In the genomic region with DNA sequence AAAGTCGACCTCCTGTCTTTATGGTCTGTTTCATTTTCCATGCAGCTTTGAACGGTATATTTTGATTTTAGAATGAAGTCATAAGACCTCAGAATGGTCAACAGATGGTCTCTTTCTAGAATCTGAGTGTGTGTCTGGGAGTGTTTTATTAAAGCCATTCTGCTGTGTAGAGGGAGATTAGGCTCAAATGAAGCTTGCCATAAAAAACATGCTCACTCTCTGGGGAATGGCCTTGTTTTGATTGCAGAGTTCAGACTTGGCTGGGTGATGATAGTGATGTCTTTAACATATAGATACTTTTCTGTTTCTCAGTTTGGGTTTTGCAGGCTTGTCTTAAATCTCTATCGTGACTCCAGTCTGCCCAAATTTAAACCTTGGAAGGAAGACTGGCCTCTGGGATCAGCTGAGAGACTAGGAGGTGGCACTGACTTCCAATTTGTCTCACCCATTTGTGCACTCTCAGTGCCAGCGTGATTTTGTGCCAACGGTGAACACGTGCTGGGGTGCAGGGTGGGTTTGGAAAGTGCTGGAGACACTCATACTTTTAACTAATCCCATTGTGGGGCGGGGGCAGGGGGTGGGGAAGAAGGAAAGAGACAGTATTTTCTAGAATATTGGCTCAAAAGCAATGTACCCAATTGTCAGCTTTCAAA, we compare ENCODE assay signal across 14 mouse cellular contexts. TPM values are rescaled to one million over a fixed set of nuclear protein-coding genes. Genes with fewer than 3 reads are reported as not detected.
DNase-seq lines count a peak whose midpoint lies in the region; ATAC-seq lines count a peak whose summit lies in the region.
"Had no signal": no experiment of that assay in that cellular context is flagged by ENCODE, and none has a peak within 500 bp of the region (broad histone marks: within the 10 kb centered on the region; RNA-seq: fewer than 3 reads in every experiment).

No protein-coding gene starts in this region.

- WGBS in kidney, embryonic 15.5 days: 57% methylated on average over 7 of the region's 7 CpGs
- 76% methylated on average over 7 of the region's 7 CpGs for WGBS in heart, embryonic 10.5 days
- WGBS in limb, embryonic 10.5 days: 80% methylated on average over 7 of the region's 7 CpGs
- 78% methylated on average over 7 of the region's 7 CpGs for WGBS in hindbrain, embryonic 13.5 days

- H3K4me3 ChIP-seq in kidney, embryonic 15.5 days (replicated peaks): no peak overlapping the region
- H3K4me3 ChIP-seq in heart, embryonic 10.5 days: no peak overlapping the region
- H3K4me3 ChIP-seq in limb, embryonic 10.5 days: no peak overlapping the region
- H3K4me3 ChIP-seq in hindbrain, embryonic 13.5 days: no peak overlapping the region
- H3K4me3 ChIP-seq: myocyte had no signal

- DNase-seq in kidney, adult 11 months: no peak
- DNase-seq in brain, embryonic 18.5 days (ENCODE audit: low read depth, low spot score): peak; percentile 50
- no peak for DNase-seq in heart, embryonic 10.5 days (ENCODE audit: low spot score)
- DNase-seq in limb, embryonic 10.5 days (ENCODE audit: low spot score): no peak
- no peak for DNase-seq in urinary bladder, adult 2 months (ENCODE audit: low spot score)
- DNase-seq in thymus, postnatal 0 days (ENCODE audit: low spot score): no peak
- DNase-seq: gastrocnemius, postnatal 10 days; layer of hippocampus, postnatal 36 days; lung, postnatal 10 days; right cerebral cortex, adult 18-20 months had no signal

- peak overlapping the region; percentile 66 for H3K27ac ChIP-seq in kidney, embryonic 15.5 days
- peak overlapping the region; percentile 62 for H3K27ac ChIP-seq in heart, embryonic 10.5 days
- peak overlapping the region; percentile 53; the same call in 1 of the 2 replicates for H3K27ac ChIP-seq in limb, embryonic 10.5 days
- no peak overlapping the region for H3K27ac ChIP-seq in hindbrain, embryonic 13.5 days

- no peak overlapping the region for H3K4me2 ChIP-seq in kidney, embryonic 15.5 days
- H3K4me2 ChIP-seq in hindbrain, embryonic 13.5 days: no peak overlapping the region

- no peaks in the 10 kb centered on the region for H3K9me3 ChIP-seq in kidney, embryonic 15.5 days (replicated peaks)
- no peaks in the 10 kb centered on the region for H3K9me3 ChIP-seq in heart, embryonic 10.5 days
- H3K9me3 ChIP-seq in limb, embryonic 10.5 days (replicated peaks): no peaks in the 10 kb centered on the region
- no peaks in the 10 kb centered on the region for H3K9me3 ChIP-seq in hindbrain, embryonic 13.5 days

- no peaks in the 10 kb centered on the region for H3K27me3 ChIP-seq in kidney, embryonic 15.5 days
- H3K27me3 ChIP-seq in heart, embryonic 10.5 days (ENCODE audit: insufficient read depth, poor library complexity, severe bottlenecking): 0 out of 2 replicates have a peak, but pooled peaks cover 4% of the 10 kb centered on the region
- no peaks in the 10 kb centered on the region for H3K27me3 ChIP-seq in limb, embryonic 10.5 days (ENCODE audit: low read depth, poor library complexity, severe bottlenecking)
- no peaks in the 10 kb centered on the region for H3K27me3 ChIP-seq in hindbrain, embryonic 13.5 days

- 0 out of 2 replicates have a peak, but pooled peaks have one; percentile 22 for ATAC-seq in kidney, embryonic 15.5 days (replicated peaks; ENCODE audit: low FRiP score)
- no peak for ATAC-seq in hindbrain, embryonic 13.5 days (ENCODE audit: low FRiP score)
- ATAC-seq: activated CD4-positive, CD25-positive, alpha-beta regulatory T cell, adult 4 months had no signal

- no peak overlapping the region for H3K9ac ChIP-seq in kidney, embryonic 15.5 days
- no peak overlapping the region for H3K9ac ChIP-seq in hindbrain, embryonic 13.5 days

- H3K4me1 ChIP-seq in kidney, embryonic 15.5 days: peaks cover 13% of the 10 kb centered on the region
- H3K4me1 ChIP-seq in heart, embryonic 10.5 days: peaks cover 45% of the 10 kb centered on the region
- H3K4me1 ChIP-seq in limb, embryonic 10.5 days: peaks cover 26% of the 10 kb centered on the region
- 0 out of 2 replicates have a peak, but pooled peaks cover 4% of the 10 kb centered on the region for H3K4me1 ChIP-seq in hindbrain, embryonic 13.5 days (replicated peaks)

- H3K36me3 ChIP-seq in kidney, embryonic 15.5 days: no peaks in the 10 kb centered on the region
- no peaks in the 10 kb centered on the region for H3K36me3 ChIP-seq in heart, embryonic 10.5 days
- no peaks in the 10 kb centered on the region for H3K36me3 ChIP-seq in limb, embryonic 10.5 days
- H3K36me3 ChIP-seq in hindbrain, embryonic 13.5 days: no peaks in the 10 kb centered on the region

RNA-seq across cellular contexts. Expression of a gene that starts 26.1 kb away (rescaled TPM):
- 170 and 206 TPM in 2 replicates for polyA plus RNA-seq in kidney, embryonic 15.5 days (2015; fragmentation: Nextera tagmentation; extraction: Ambion mirVana)
- polyA plus RNA-seq in heart, embryonic 10.5 days (2016; fragmentation: Nextera tagmentation; extraction: Ambion mirVana): 146 and 177 TPM in 2 replicates
- 258 and 261 TPM in 2 replicates for polyA plus RNA-seq in limb, embryonic 10.5 days (2016; fragmentation: Nextera tagmentation; extraction: Ambion mirVana)
- 489 and 829 TPM in 2 replicates for polyA plus RNA-seq in urinary bladder, adult 2 months (2012; rRNA removed)
- 60.7 and 65.1 TPM in 2 replicates for polyA plus RNA-seq in hindbrain, embryonic 13.5 days (2015; fragmentation: Nextera tagmentation; extraction: Ambion mirVana)
- polyA plus RNA-seq in thymus, postnatal 0 days (2015; fragmentation: Nextera tagmentation; extraction: Ambion mirVana): 24.3 and 28.5 TPM in 2 replicates

RNA-seq across cellular contexts. Expression of a gene that starts 47.8 kb away (rescaled TPM):
- 0.53 TPM in 2 replicates for polyA plus RNA-seq in kidney, embryonic 15.5 days (2015; fragmentation: Nextera tagmentation; extraction: Ambion mirVana)
- polyA plus RNA-seq in heart, embryonic 10.5 days (2016; fragmentation: Nextera tagmentation; extraction: Ambion mirVana): 0.15 TPM in 1 of 2 replicates, not detected in the other
- polyA plus RNA-seq in limb, embryonic 10.5 days (2016; fragmentation: Nextera tagmentation; extraction: Ambion mirVana): 0.34 and 0.49 TPM in 2 replicates
- polyA plus RNA-seq in urinary bladder, adult 2 months (2012; rRNA removed): 0.63 and 0.83 TPM in 2 replicates
- polyA plus RNA-seq in hindbrain, embryonic 13.5 days (2015; fragmentation: Nextera tagmentation; extraction: Ambion mirVana): 0.84 and 1.2 TPM in 2 replicates
- 0.21 and 0.32 TPM in 2 replicates for polyA plus RNA-seq in thymus, postnatal 0 days (2015; fragmentation: Nextera tagmentation; extraction: Ambion mirVana)
- polyA plus RNA-seq: activated CD4-positive, CD25-positive, alpha-beta regulatory T cell, adult 4 months; myocyte had no signal

RNA-seq across cellular contexts. Expression of a gene that starts 47.9 kb away (rescaled TPM):
- polyA plus RNA-seq in kidney, embryonic 15.5 days (2015; fragmentation: Nextera tagmentation; extraction: Ambion mirVana): 0.21 and 0.22 TPM in 2 replicates
- polyA plus RNA-seq in heart, embryonic 10.5 days (2016; fragmentation: Nextera tagmentation; extraction: Ambion mirVana): 0.11 and 0.20 TPM in 2 replicates
- polyA plus RNA-seq in limb, embryonic 10.5 days (2016; fragmentation: Nextera tagmentation; extraction: Ambion mirVana): 0.19 and 0.38 TPM in 2 replicates
- 0.21 and 0.22 TPM in 2 replicates for polyA plus RNA-seq in urinary bladder, adult 2 months (2012; rRNA removed)
- 0.04 and 0.16 TPM in 2 replicates for polyA plus RNA-seq in hindbrain, embryonic 13.5 days (2015; fragmentation: Nextera tagmentation; extraction: Ambion mirVana)
- polyA plus RNA-seq in thymus, postnatal 0 days (2015; fragmentation: Nextera tagmentation; extraction: Ambion mirVana): 0.26 and 0.33 TPM in 2 replicates
- polyA plus RNA-seq: activated CD4-positive, CD25-positive, alpha-beta regulatory T cell, adult 4 months had no signal
